Mouse (Mus musculus): Measurements from ENCODE around the gene Upp1.
"Not testable (repeated sequence)": the region's sequence is repeated elsewhere in the genome, so short reads cannot be mapped to it uniquely, and the experiment has no call there.

The Upp1 gene

GRCm38 (mm10) chr11:9150403-9150802 is 32.5 kb downstream of the Upp1 start:
- not testable (repeated sequence) for DNase-seq (ENCODE audit: extremely low read depth, low read depth)

GRCm38 (mm10) chr11:9159953-9160352 is 42.0 kb downstream of the Upp1 start:
- DNase-seq (ENCODE audit: extremely low read depth, low read depth) = no peak

DNA sequence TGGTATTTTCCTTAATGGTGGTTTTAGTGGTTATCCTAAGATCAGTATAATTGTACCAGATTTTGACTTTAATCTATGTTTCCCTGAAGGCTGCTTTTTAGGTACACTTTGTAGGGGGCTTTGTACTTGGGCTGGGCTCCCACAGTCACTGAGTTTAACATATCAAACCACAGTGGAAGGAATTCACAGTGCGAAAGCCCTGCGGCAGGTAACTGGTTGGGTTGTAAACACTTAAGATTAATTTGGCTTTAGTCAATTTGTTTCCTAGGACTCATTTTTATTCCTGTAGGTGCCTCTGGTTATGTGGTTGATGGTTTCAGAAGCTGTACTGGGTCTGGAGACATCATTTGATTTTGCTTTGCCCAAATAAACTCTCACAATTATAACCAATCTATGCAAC is 49.4 kb downstream of the Upp1 start:
- no peak for DNase-seq (ENCODE audit: extremely low read depth, low read depth)

GRCm38 (mm10) chr11:9181477-9181876 is 63.6 kb downstream of the Upp1 start:
- no peak for DNase-seq (ENCODE audit: extremely low read depth, low read depth)

Data from MEL-GATA-1-ER (cell line).